Mouse (Mus musculus) intestine, postnatal 0 days (tissue): ENCODE results near the gene Klc4. TPM values are rescaled to one million over a fixed set of nuclear protein-coding genes. Genes with fewer than 3 reads are reported as not detected.

Experiments
- ATAC-seq: fragments of 200-750 bp; cut with Nextera tagmentation; 2 replicates; pipeline ENCODE4 v1.8.0; 2017; ENCODE audit warnings: mild to moderate bottlenecking, moderate TSS enrichment, moderate library complexity
- H3K27ac ChIP-seq: fragments of 300-500 bp; sonication (generic); 2 replicates; pipeline ENCODE4 v1.5.1; 2014; ENCODE audit warnings: mild to moderate bottlenecking, low read depth, low read length, moderate library complexity
- H3K27me3 ChIP-seq: fragments of 300-500 bp; sonication (generic); replicated peaks from 2 replicates; pipeline ENCODE4 v1.6.1; 2014; ENCODE audit warnings: low read length, mixed read lengths; ENCODE audit not compliant: control insufficient read depth, insufficient read depth
- H3K36me3 ChIP-seq: fragments of 300-500 bp; sonication (generic); 2 replicates; pipeline ENCODE4 v1.6.1; 2014; ENCODE audit warnings: mild to moderate bottlenecking, moderate library complexity; ENCODE audit not compliant: control insufficient read depth, insufficient read depth
- H3K4me1 ChIP-seq: fragments of 300-500 bp; sonication (generic); replicated peaks from 2 replicates; pipeline ENCODE4 v1.6.1; 2014; ENCODE audit warnings: antibody characterized with exemption, low read length, mixed read lengths; ENCODE audit not compliant: control insufficient read depth, insufficient read depth
- H3K4me2 ChIP-seq: fragments of 300-500 bp; sonication (generic); replicated peaks from 2 replicates; pipeline ENCODE4 v1.6.1; 2014; ENCODE audit warnings: low read depth, mild to moderate bottlenecking, moderate library complexity
- H3K4me3 ChIP-seq: fragments of 300-500 bp; sonication (generic); 2 replicates; pipeline ENCODE4 v1.5.1; 2014; ENCODE audit warnings: low read depth, low read length
- H3K9ac ChIP-seq: fragments of 300-500 bp; sonication (generic); 2 replicates; pipeline ENCODE4 v1.6.1; 2014; ENCODE audit warnings: mild to moderate bottlenecking, low read depth, low read length
- H3K9me3 ChIP-seq: fragments of 300-500 bp; sonication (generic); 2 replicates; pipeline ENCODE4 v1.6.1; 2016; ENCODE audit warnings: mixed run types; ENCODE audit not compliant: control insufficient read depth
- CTCF ChIP-seq: sonication (generic); IDR thresholded peaks from 2 replicates; pipeline ENCODE4 v1.5.1; 2016; ENCODE audit warnings: low read depth, mild to moderate bottlenecking, control low read depth, antibody characterized with exemption, moderate library complexity
- WGBS: fragments of 180-500 bp; shearing (Covaris S2); extraction: QIAGEN DNeasy Blood & Tissue Kit; methylation state at CpG from one replicate; pipeline ENCODE4 v1.1.7; 2014; 5-methylcytosine and 5-hydroxymethylcytosine counted together
- polyA plus RNA-seq: library from polyadenylated mRNA; unstranded; fragments of >200 nt; fragmentation: Nextera tagmentation; extraction: Ambion mirVana; gene quantifications from 2 replicates; pipeline ENCODE4 v1.2.1, GENCODE M21; 2015

Klc4 gene
- polyA plus RNA-seq, 1 experiment from 2014 or later: 107 TPM

GRCm38 (mm10) chr17:46639929-46640328, 5.9 kb downstream of the Klc4 start:
- Histone ChIP-seq H3K9ac (no peak overlapping the region), H3K9me3 (no peaks in the 10 kb centered on the region), H3K4me2 (no peak overlapping the region), H3K27me3 (no peaks in the 10 kb centered on the region), H3K27ac (no peak overlapping the region), H3K36me3 (peaks cover 52% of the 10 kb centered on the region), H3K4me1 (no peaks in the 10 kb centered on the region), H3K4me3 (no peak overlapping the region)
- TF ChIP-seq CTCF: no peak
- WGBS: 76% methylated on average over 9 of the region's 9 CpGs
- ATAC-seq: no peak

- Histone ChIP-seq H3K4me2 (peak overlapping the region; percentile 6; the same call in 1 of the 2 replicates), H3K27me3 (no peaks in the 10 kb centered on the region), H3K9me3 (no peaks in the 10 kb centered on the region), H3K36me3 (peaks cover 74% of the 10 kb centered on the region), H3K9ac (no peak overlapping the region), H3K4me3 (no peak overlapping the region), H3K4me1 (no peaks in the 10 kb centered on the region), H3K27ac (no peak overlapping the region)
- peak; percentile 83 for TF ChIP-seq CTCF
- peak; percentile 14; the same call in 1 of the 2 replicates for ATAC-seq
- 29% methylated on average over 15 of the region's 15 CpGs for WGBS
Observed at GRCm38 (mm10) chr17:46636831-46637523, 8.8 kb downstream of the Klc4 start.

- Histone ChIP-seq H3K4me2 (peak overlapping the region; percentile 90), H3K9ac (peak overlapping the region; percentile 82), H3K9me3 (no peaks in the 10 kb centered on the region), H3K27ac (peak overlapping the region; percentile 55), H3K4me3 (peak overlapping the region; percentile 70), H3K4me1 (no peaks in the 10 kb centered on the region; the same call in 1 of the 2 replicates), H3K27me3 (no peaks in the 10 kb centered on the region), H3K36me3 (peaks cover 36% of the 10 kb centered on the region)
- 22% methylated on average over 12 of the region's 12 CpGs for WGBS
- ATAC-seq: peak; percentile 46
- peak; percentile 19; the same call in 1 of the 2 replicates for TF ChIP-seq CTCF
Observed at GRCm38 (mm10) chr17:46629685-46630441, 16.0 kb downstream of the Klc4 start.

GRCm38 (mm10) chr17:46628791-46629684, 16.8 kb downstream of the Klc4 start, which contains the start of gene Ptk7:
Gene Ptk7, minus strand, starts transcription at chr17:46629504.
- Histone ChIP-seq H3K27ac (peak within 1 kb of the TSS; percentile 74), H3K4me1 (peaks cover 6% of the 10 kb centered on the region; the same call in 1 of the 2 replicates), H3K4me3 (peak within 1 kb of the TSS; percentile 70), H3K9me3 (no peaks in the 10 kb centered on the region), H3K9ac (peak within 1 kb of the TSS; percentile 82), H3K4me2 (peak within 1 kb of the TSS; percentile 90), H3K27me3 (no peaks in the 10 kb centered on the region), H3K36me3 (peaks cover 28% of the 10 kb centered on the region)
- under 1% methylated on average over 69 of the region's 90 CpGs for WGBS
- TF ChIP-seq CTCF: no peak
- peak; percentile 46 for ATAC-seq

GRCm38 (mm10) chr17:46628471-46628790, 17.4 kb downstream of the Klc4 start:
- 1% methylated on average over 13 of the region's 13 CpGs for WGBS
- peak overlapping the region; percentile 82 for H3K9ac ChIP-seq
- peaks cover 23% of the 10 kb centered on the region for H3K36me3 ChIP-seq
- H3K4me2 ChIP-seq: peak overlapping the region; percentile 90
- no peak for ATAC-seq
- H3K27ac ChIP-seq: peak overlapping the region; percentile 74
- peak overlapping the region; percentile 70 for H3K4me3 ChIP-seq
- no peaks in the 10 kb centered on the region for H3K27me3 ChIP-seq
- TF ChIP-seq CTCF: no peak
- peaks cover 6% of the 10 kb centered on the region; the same call in 1 of the 2 replicates for H3K4me1 ChIP-seq
- no peaks in the 10 kb centered on the region for H3K9me3 ChIP-seq
